Comparison of ENCODE assay signal across 23 mouse cellular contexts in the genomic region with DNA sequence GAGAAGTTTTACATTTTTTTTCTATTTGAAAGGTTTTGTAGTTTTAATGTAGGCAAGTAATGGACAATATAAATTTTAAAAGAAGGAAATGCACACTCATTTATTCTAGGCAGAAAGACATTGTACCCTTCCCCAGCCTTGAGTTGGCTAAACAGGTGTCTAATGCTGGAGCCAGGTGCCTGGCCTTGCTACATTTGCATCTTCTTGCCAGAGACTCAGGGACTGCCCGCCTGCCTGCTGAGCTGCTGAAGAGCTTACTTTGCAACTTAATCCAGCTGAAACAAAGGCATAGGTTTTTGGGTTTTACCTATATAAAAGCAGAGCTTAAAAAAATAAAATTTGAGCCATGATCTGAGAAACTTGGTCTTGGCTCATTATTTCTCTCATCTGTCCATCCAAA.
"Had no signal": no experiment of that assay in that cellular context is flagged by ENCODE, and none has a peak within 500 bp of the region (broad histone marks: within the 10 kb centered on the region; RNA-seq: fewer than 3 reads in every experiment).

No protein-coding gene starts in this region.

- H3K9me3 ChIP-seq: heart, embryonic 10.5 days; heart, embryonic 12.5 days; hindbrain, embryonic 10.5 days; hindbrain, embryonic 12.5 days; intestine, embryonic 15.5 days; limb, embryonic 13.5 days; limb, embryonic 15.5 days; liver, embryonic 12.5 days had no signal

- H3K4me1 ChIP-seq: heart, embryonic 10.5 days; heart, embryonic 12.5 days; hindbrain, embryonic 10.5 days; hindbrain, embryonic 12.5 days; intestine, embryonic 15.5 days; limb, embryonic 13.5 days; limb, embryonic 15.5 days; liver, embryonic 12.5 days had no signal

- DNase-seq: gastrocnemius, postnatal 14 days; gastrocnemius, postnatal 36 days; heart, adult 11 months; heart, postnatal 10 days; heart, postnatal 4 days; kidney, adult 18-20 months; kidney, adult 8-10 months; kidney, postnatal 10 days; kidney, postnatal 25 days; kidney, postnatal 4 days; left cerebral cortex, postnatal 4 days had no signal

- H3K4me2 ChIP-seq: heart, embryonic 12.5 days; hindbrain, embryonic 12.5 days; hindbrain, embryonic 14.5 days; intestine, embryonic 15.5 days; limb, embryonic 13.5 days; limb, embryonic 15.5 days; liver, embryonic 12.5 days had no signal

- H3K4me3 ChIP-seq: heart, embryonic 10.5 days; heart, embryonic 12.5 days; hindbrain, embryonic 10.5 days; hindbrain, embryonic 12.5 days; intestine, embryonic 15.5 days; layer of hippocampus, adult 2 months; left cerebral cortex, adult 2 months; limb, embryonic 13.5 days; limb, embryonic 15.5 days; liver, embryonic 12.5 days had no signal

- H3K27me3 ChIP-seq: heart, embryonic 12.5 days; hindbrain, embryonic 12.5 days; intestine, embryonic 15.5 days; limb, embryonic 13.5 days; limb, embryonic 15.5 days; liver, embryonic 12.5 days had no signal

- H3K36me3 ChIP-seq: heart, embryonic 10.5 days; heart, embryonic 12.5 days; hindbrain, embryonic 10.5 days; hindbrain, embryonic 12.5 days; intestine, embryonic 15.5 days; limb, embryonic 13.5 days; limb, embryonic 15.5 days; liver, embryonic 12.5 days had no signal

- H3K9ac ChIP-seq: heart, embryonic 12.5 days; hindbrain, embryonic 12.5 days; hindbrain, embryonic 14.5 days; intestine, embryonic 15.5 days; limb, embryonic 13.5 days; limb, embryonic 15.5 days; liver, embryonic 12.5 days; liver, embryonic 14.5 days had no signal

- H3K27ac ChIP-seq: heart, embryonic 10.5 days; hindbrain, embryonic 10.5 days; hindbrain, embryonic 12.5 days; hindbrain, embryonic 14.5 days; intestine, embryonic 15.5 days; layer of hippocampus, adult 2 months; left cerebral cortex, adult 2 months; limb, embryonic 13.5 days; limb, embryonic 15.5 days; liver, embryonic 12.5 days; liver, embryonic 14.5 days had no signal
